Mouse (Mus musculus): ENCODE data around the gene Vmn1r63.
"Not testable (repeated sequence)": the region's sequence is repeated elsewhere in the genome, so short reads cannot be mapped to it uniquely, and the experiment has no call there.

The Vmn1r63 gene

DNA sequence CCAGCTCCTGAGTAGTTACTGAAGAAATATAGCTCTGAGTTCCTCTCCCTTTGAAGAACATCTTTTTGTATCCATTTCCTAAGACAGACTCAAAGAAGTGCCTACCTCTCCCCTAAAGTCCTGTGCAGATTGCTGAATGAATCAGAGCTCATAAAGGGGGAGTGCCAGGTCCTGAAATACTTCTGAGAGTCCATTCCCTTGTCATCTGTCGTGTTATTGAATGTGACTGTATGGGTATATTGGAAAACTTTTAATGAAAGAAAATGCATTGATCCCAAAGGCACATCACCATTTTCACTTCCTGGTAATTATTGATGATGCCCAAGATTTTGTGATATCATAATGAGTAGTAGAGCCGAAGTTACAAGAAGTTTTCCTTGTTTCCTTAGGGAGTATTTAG, at the start of gene Vmn1r63:
Gene Vmn1r63 (minus strand): TSS at position 101 of the 400 bp plus-strand sequence.
- in situ Hi-C loops (cut with MboI; ENCODE audit: low pct_unique_long_range_greater_than_20kb in 1 of 2, low sequenced_read_pairs in 2 of 2, unreplicated experiment in 1 of 2): not testable (repeated sequence)

Data from mouse embryonic stem cell (cell line).